Mouse (Mus musculus): ENCODE data around the gene Col9a2.

DNA sequence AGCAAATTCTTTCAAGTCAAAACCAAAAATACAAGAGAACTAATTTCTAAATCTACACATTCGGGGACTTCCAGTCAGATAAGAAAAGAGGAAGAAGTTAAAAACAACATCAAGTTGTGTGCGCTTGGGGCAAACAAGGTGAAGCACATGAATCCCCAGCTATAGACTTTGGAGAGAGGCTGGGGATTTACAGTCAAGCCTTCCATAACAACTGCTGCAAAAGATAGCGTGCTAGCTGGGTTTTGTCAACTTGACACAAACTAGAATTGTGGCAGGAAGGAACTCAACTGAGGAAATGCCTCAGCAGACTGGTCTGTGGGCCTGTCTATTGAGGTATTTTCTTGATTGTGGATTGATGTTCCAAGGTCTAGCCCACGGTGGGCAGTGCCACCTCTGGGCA, 34.5 kb upstream of the Col9a2 start:
- TF ChIP-seq CTCF (IDR thresholded peaks at IDR 0.05; ENCODE audit: low read depth, low read length) = no peak
- no peak for TF ChIP-seq GATA1 (IDR thresholded peaks at IDR 0.05; ENCODE audit: borderline replicate concordance, low read length)
- no peak for TF ChIP-seq TAL1 (conservative IDR thresholded peaks at IDR 0.05; ENCODE audit: low read depth, low read length)
- TF ChIP-seq GATA2 (IDR thresholded peaks at IDR 0.05; ENCODE audit: borderline replicate concordance, low read depth, low read length) = no peak
- TF ChIP-seq POLR2AphosphoS5 (IDR thresholded peaks at IDR 0.05; ENCODE audit: insufficient replicate concordance, low read depth, low read length) = no peak
